Mouse (Mus musculus) adrenal gland, postnatal 4 days (tissue): ENCODE results near the gene Hic2. TPM values are rescaled to one million over a fixed set of nuclear protein-coding genes. Genes with fewer than 3 reads are reported as not detected.
"Not testable (repeated sequence)": the region's sequence is repeated elsewhere in the genome, so short reads cannot be mapped to it uniquely, and the experiment has no call there.

Source experiments
- DNase-seq, 2 experiments: peaks; one replicate each; pipeline ENCODE4 v3.0.0; 2021 to 2022; ENCODE audit warnings: low spot score in 2 of 2, mixed read lengths in 2 of 2
- long read RNA-seq, 2 experiments: library from polyadenylated mRNA; stranded (forward); transcript quantifications; one replicate each; pipeline ENCODE4 v2.0.0; 2021
- total RNA-seq, 2 experiments: library from RNA; stranded (reverse); gene quantifications; 2 replicates each; pipeline ENCODE4 v1.2.3; 2021

Gene Hic2
- total RNA-seq = 1 to 10 TPM; 5.6 TPM
- long read RNA-seq, experiment 1, partial matches to known transcripts = 0 of 1 reads
- long read RNA-seq, experiment 1, other reads (novel, unspliced or antisense) = 1 of 1 reads
- long read RNA-seq, experiment 2, full-length matches to known transcripts = 1 of 1 reads
- long read RNA-seq, experiment 2, partial matches to known transcripts = 0 of 1 reads
- long read RNA-seq, experiment 2, other reads (novel, unspliced or antisense) = 0 of 1 reads

- DNase-seq = peak; percentile 88 to 91
Measured at GRCm38 (mm10) chr16:17232794-17233701, at the start of gene Hic2. Gene Hic2, plus strand, starts transcription at chr16:17233572.

- no peak for DNase-seq
Measured at GRCm38 (mm10) chr16:17185475-17185874, 47.9 kb upstream of the Hic2 start.

- DNase-seq = no peak
Measured at GRCm38 (mm10) chr16:17193823-17194222, 39.5 kb upstream of the Hic2 start.

- DNase-seq = no peak
Measured at GRCm38 (mm10) chr16:17200121-17200952, 33.0 kb upstream of the Hic2 start.

- DNase-seq = peak; percentile 49 to 65
Measured at GRCm38 (mm10) chr16:17200953-17201707, 32.2 kb upstream of the Hic2 start.

- no peak for DNase-seq
Measured at GRCm38 (mm10) chr16:17201977-17202376, 31.4 kb upstream of the Hic2 start.

GRCm38 (mm10) chr16:17202549-17202948 is 30.8 kb upstream of the Hic2 start, which contains the start of gene Ube2l3:
Gene Ube2l3, minus strand, starts transcription at chr16:17202649.
- no peak for DNase-seq

GRCm38 (mm10) chr16:17204990-17205389 is 28.4 kb upstream of the Hic2 start:
- no peak for DNase-seq

GRCm38 (mm10) chr16:17208389-17209361 is 24.7 kb upstream of the Hic2 start, which contains the start of gene Rimbp3:
Gene Rimbp3, plus strand, starts transcription at chr16:17208603.
- DNase-seq = peak; percentile 66 to 67

- no peak for DNase-seq
Measured at GRCm38 (mm10) chr16:17209404-17209960, 23.9 kb upstream of the Hic2 start.

GRCm38 (mm10) chr16:17209981-17210838 is 23.2 kb upstream of the Hic2 start:
- peak; percentile 72 to 78 for DNase-seq

- no peak for DNase-seq
Measured at GRCm38 (mm10) chr16:17216934-17217633, 16.3 kb upstream of the Hic2 start.

GRCm38 (mm10) chr16:17220127-17220733 is 13.1 kb upstream of the Hic2 start:
- no peak for DNase-seq

- peak; percentile 100 for DNase-seq
Measured at GRCm38 (mm10) chr16:17222197-17222596, 11.2 kb upstream of the Hic2 start.

GRCm38 (mm10) chr16:17225584-17225983 is 7.8 kb upstream of the Hic2 start:
- DNase-seq = no peak

GRCm38 (mm10) chr16:17226496-17226895 is 6.9 kb upstream of the Hic2 start:
- no peak for DNase-seq

GRCm38 (mm10) chr16:17231523-17231922 is 1.8 kb upstream of the Hic2 start:
- DNase-seq = not testable (repeated sequence)
